Mouse (Mus musculus) lung, embryonic 14.5 days (tissue): Measurements from ENCODE around the gene Por. TPM values are rescaled to one million over a fixed set of nuclear protein-coding genes. Genes with fewer than 3 reads are reported as not detected.
A peak's percentile ranks its signal among the peaks of the same experiment; 100 is the strongest.

ENCODE experiments used
- ATAC-seq: fragments of 200-750 bp; cut with Nextera tagmentation; 2 replicates; pipeline ENCODE4 v1.8.0; 2017; ENCODE audit warnings: mild to moderate bottlenecking, moderate TSS enrichment, moderate library complexity; ENCODE audit not compliant: insufficient read depth
- DNase-seq: peaks from one replicate; pipeline ENCODE4 v3.0.0-alpha.2; 2015
- H3K27ac ChIP-seq: fragments of 300-500 bp; sonication (generic); 2 replicates; pipeline ENCODE4 v1.5.1; 2014; ENCODE audit warnings: low read depth, mild to moderate bottlenecking, moderate library complexity
- H3K27me3 ChIP-seq: fragments of 300-500 bp; sonication (generic); 2 replicates; pipeline ENCODE4 v1.6.1; 2014; ENCODE audit warnings: low read length, control low read depth; ENCODE audit not compliant: insufficient read depth
- H3K36me3 ChIP-seq: fragments of 300-500 bp; sonication (generic); 2 replicates; pipeline ENCODE4 v1.6.1; 2014; ENCODE audit warnings: control low read depth; ENCODE audit not compliant: insufficient read depth
- H3K4me1 ChIP-seq: fragments of 300-500 bp; sonication (generic); 2 replicates; pipeline ENCODE4 v1.6.1; 2014; ENCODE audit warnings: antibody characterized with exemption, control low read depth; ENCODE audit not compliant: insufficient read depth
- H3K4me2 ChIP-seq: fragments of 300-500 bp; sonication (generic); 2 replicates; pipeline ENCODE4 v1.6.1; 2014; ENCODE audit warnings: mild to moderate bottlenecking
- H3K4me3 ChIP-seq: fragments of 300-500 bp; sonication (generic); 2 replicates; pipeline ENCODE4 v1.5.1; 2014; ENCODE audit warnings: low read depth, low read length
- H3K9ac ChIP-seq: fragments of 300-500 bp; sonication (generic); 2 replicates; pipeline ENCODE4 v1.6.1; 2014
- H3K9me3 ChIP-seq: fragments of 300-500 bp; sonication (generic); 2 replicates; pipeline ENCODE4 v1.6.1; 2016; ENCODE audit warnings: low read depth, low read length, control low read depth
- CTCF ChIP-seq: IDR thresholded peaks from 2 replicates; pipeline ENCODE4 v1.5.1; 2016; ENCODE audit warnings: antibody characterized with exemption, low read depth
- WGBS: fragments of 180-500 bp; shearing (Covaris S2); extraction: QIAGEN DNeasy Blood & Tissue Kit; methylation state at CpG from one replicate; pipeline ENCODE4 v1.1.7; 2014; 5-methylcytosine and 5-hydroxymethylcytosine counted together
- polyA plus RNA-seq: library from polyadenylated mRNA; unstranded; fragments of >200 nt; fragmentation: Nextera tagmentation; extraction: Ambion mirVana; gene quantifications from 2 replicates; pipeline ENCODE4 v1.2.1, GENCODE M21; 2014

The Por gene
- polyA plus RNA-seq, 1 experiment from 2014 or later = 52.7 TPM

- H3K36me3 ChIP-seq = peaks cover 16% of the 10 kb centered on the region
- TF ChIP-seq CTCF = no peak
- DNase-seq (no peak), ATAC-seq (no peak)
- H3K27me3 ChIP-seq = no peaks in the 10 kb centered on the region
- 88% methylated on average over 8 of the region's 8 CpGs for WGBS
- no peaks in the 10 kb centered on the region for H3K4me1 ChIP-seq
- H3K9ac ChIP-seq = no peak overlapping the region
- H3K4me2 ChIP-seq = no peak overlapping the region
- H3K4me3 ChIP-seq = no peak overlapping the region
- no peaks in the 10 kb centered on the region for H3K9me3 ChIP-seq
- no peak overlapping the region for H3K27ac ChIP-seq
Measured at GRCm38 (mm10) chr5:135643869-135644268, 26.0 kb upstream of the Por start.

GRCm38 (mm10) chr5:135645330-135645729 lies 24.5 kb upstream of the Por start:
- ATAC-seq = no peak
- H3K36me3 ChIP-seq = peaks cover 9% of the 10 kb centered on the region
- 74% methylated on average over 5 of the region's 5 CpGs for WGBS

GRCm38 (mm10) chr5:135646038-135646437 lies 23.8 kb upstream of the Por start:
- no peaks in the 10 kb centered on the region for H3K27me3 ChIP-seq
- H3K4me3 ChIP-seq = no peak overlapping the region
- 68% methylated on average over 6 of the region's 6 CpGs for WGBS
- no peak for TF ChIP-seq CTCF
- H3K36me3 ChIP-seq = peaks cover 6% of the 10 kb centered on the region; the same call in 1 of the 2 replicates
- no peaks in the 10 kb centered on the region for H3K4me1 ChIP-seq
- no peak overlapping the region for H3K9ac ChIP-seq
- no peaks in the 10 kb centered on the region for H3K9me3 ChIP-seq
- no peak overlapping the region for H3K4me2 ChIP-seq
- DNase-seq (no peak), ATAC-seq (no peak)
- no peak overlapping the region for H3K27ac ChIP-seq

More at GRCm38 (mm10) chr5:135645330-135645729, 24.5 kb upstream of the Por start:
- DNase-seq = no peak
- TF ChIP-seq CTCF = no peak
- no peak overlapping the region for H3K9ac ChIP-seq
- H3K27ac ChIP-seq = no peak overlapping the region
- no peaks in the 10 kb centered on the region for H3K9me3 ChIP-seq
- H3K4me1 ChIP-seq = no peaks in the 10 kb centered on the region
- H3K27me3 ChIP-seq = no peaks in the 10 kb centered on the region
- H3K4me2 ChIP-seq = no peak overlapping the region
- no peak overlapping the region for H3K4me3 ChIP-seq

- Histone ChIP-seq H3K36me3 (no peaks in the 10 kb centered on the region), H3K27ac (no peak overlapping the region), H3K27me3 (no peaks in the 10 kb centered on the region), H3K4me2 (no peak overlapping the region), H3K9ac (no peak overlapping the region), H3K4me1 (no peaks in the 10 kb centered on the region), H3K4me3 (no peak overlapping the region), H3K9me3 (no peaks in the 10 kb centered on the region)
- 75% methylated on average over 9 of the region's 9 CpGs for WGBS
- no peak for DNase-seq
- TF ChIP-seq CTCF = no peak
- no peak for ATAC-seq
Measured at GRCm38 (mm10) chr5:135648461-135649308, 21.1 kb upstream of the Por start.

GRCm38 (mm10) chr5:135649309-135649633 lies 20.6 kb upstream of the Por start:
- H3K9ac ChIP-seq = no peak overlapping the region
- H3K27ac ChIP-seq = no peak overlapping the region
- WGBS = 56% methylated on average over 1 of the region's 1 CpGs
- H3K9me3 ChIP-seq = no peaks in the 10 kb centered on the region
- DNase-seq (no peak), ATAC-seq (no peak)
- no peaks in the 10 kb centered on the region for H3K36me3 ChIP-seq
- no peaks in the 10 kb centered on the region for H3K4me1 ChIP-seq
- no peak overlapping the region for H3K4me3 ChIP-seq
- no peaks in the 10 kb centered on the region for H3K27me3 ChIP-seq
- TF ChIP-seq CTCF = no peak
- H3K4me2 ChIP-seq = no peak overlapping the region

GRCm38 (mm10) chr5:135651536-135651935 lies 18.3 kb upstream of the Por start:
- Histone ChIP-seq H3K27ac (no peak overlapping the region), H3K36me3 (no peaks in the 10 kb centered on the region), H3K4me1 (no peaks in the 10 kb centered on the region), H3K9ac (no peak overlapping the region), H3K9me3 (no peaks in the 10 kb centered on the region), H3K4me3 (no peak overlapping the region), H3K4me2 (no peak overlapping the region), H3K27me3 (no peaks in the 10 kb centered on the region)
- DNase-seq (no peak), ATAC-seq (no peak)
- 67% methylated on average over 3 of the region's 3 CpGs for WGBS
- no peak for TF ChIP-seq CTCF

GRCm38 (mm10) chr5:135653209-135653608 lies 16.6 kb upstream of the Por start:
- no peak for ATAC-seq
- no peaks in the 10 kb centered on the region for H3K4me1 ChIP-seq
- no peak overlapping the region for H3K4me2 ChIP-seq
- DNase-seq = peak; percentile 11
- TF ChIP-seq CTCF = no peak
- no peak overlapping the region for H3K27ac ChIP-seq
- H3K4me3 ChIP-seq = no peak overlapping the region
- H3K9ac ChIP-seq = no peak overlapping the region
- H3K27me3 ChIP-seq = no peaks in the 10 kb centered on the region
- no peaks in the 10 kb centered on the region for H3K9me3 ChIP-seq
- WGBS = 19% methylated on average over 2 of the region's 2 CpGs
- no peaks in the 10 kb centered on the region for H3K36me3 ChIP-seq
